Mouse (Mus musculus) spleen, adult 2 months (tissue): ENCODE data around the gene Nr5a2. TPM values are rescaled to one million over a fixed set of nuclear protein-coding genes. Genes with fewer than 3 reads are reported as not detected.

Source experiments
- DNase-seq, 2 experiments: peaks; one replicate each; pipeline versions ENCODE4 v3.0.0 to v3.0.0-alpha.2; 2012 to 2021; ENCODE audit warnings: low spot score in 2 of 2, low read depth in 1 of 2
- H3K27ac ChIP-seq: fragments of 200-500 bp; 2 replicates; pipeline ENCODE4 v1.5.1; 2012; ENCODE audit warnings: low read length, inconsistent platforms; ENCODE audit not compliant: insufficient read depth
- H3K27me3 ChIP-seq: fragments of 200-500 bp; 2 replicates; pipeline ENCODE4 v1.6.1; 2012; ENCODE audit warnings: mild to moderate bottlenecking, moderate library complexity, low read length, inconsistent platforms; ENCODE audit not compliant: control insufficient read depth, insufficient read depth
- H3K36me3 ChIP-seq: fragments of 200-500 bp; 2 replicates; pipeline ENCODE4 v1.6.1; 2012; ENCODE audit warnings: mild to moderate bottlenecking, low read length, inconsistent platforms; ENCODE audit not compliant: control insufficient read depth, insufficient read depth
- H3K4me1 ChIP-seq: fragments of 200-500 bp; 2 replicates; pipeline ENCODE4 v1.6.1; 2011; ENCODE audit warnings: inconsistent platforms; ENCODE audit not compliant: control insufficient read depth, insufficient read depth, insufficient read length
- H3K4me3 ChIP-seq: fragments of 200-500 bp; 2 replicates; pipeline ENCODE4 v1.5.1; 2011; ENCODE audit warnings: mild to moderate bottlenecking, inconsistent platforms; ENCODE audit not compliant: insufficient read depth, insufficient read length; ENCODE audit errors: extremely low read depth
- CTCF ChIP-seq: fragments of 200-500 bp; IDR thresholded peaks from 2 replicates; pipeline ENCODE4 v1.5.1; 2011; ENCODE audit warnings: mild to moderate bottlenecking, inconsistent platforms; ENCODE audit not compliant: insufficient read depth, insufficient read length, insufficient replicate concordance; ENCODE audit errors: extremely low read depth
- POLR2A ChIP-seq: fragments of 200-500 bp; IDR thresholded peaks from 2 replicates; pipeline ENCODE4 v1.6.1; 2011; ENCODE audit warnings: low read depth, low read length, inconsistent platforms
- WGBS: fragments of 180-500 bp; shearing (Covaris S2); methylation state at CpG from one replicate; pipeline ENCODE4 v1.1.7; 2018; 5-methylcytosine and 5-hydroxymethylcytosine counted together
- polyA plus RNA-seq: library from polyadenylated mRNA; depleted of rRNA; stranded (reverse); fragments of >200 nt; gene quantifications from 2 replicates; pipeline ENCODE4 v1.2.3, GENCODE M21; 2012

The Nr5a2 gene
- polyA plus RNA-seq, 1 experiment, result 0.22 TPM

DNA sequence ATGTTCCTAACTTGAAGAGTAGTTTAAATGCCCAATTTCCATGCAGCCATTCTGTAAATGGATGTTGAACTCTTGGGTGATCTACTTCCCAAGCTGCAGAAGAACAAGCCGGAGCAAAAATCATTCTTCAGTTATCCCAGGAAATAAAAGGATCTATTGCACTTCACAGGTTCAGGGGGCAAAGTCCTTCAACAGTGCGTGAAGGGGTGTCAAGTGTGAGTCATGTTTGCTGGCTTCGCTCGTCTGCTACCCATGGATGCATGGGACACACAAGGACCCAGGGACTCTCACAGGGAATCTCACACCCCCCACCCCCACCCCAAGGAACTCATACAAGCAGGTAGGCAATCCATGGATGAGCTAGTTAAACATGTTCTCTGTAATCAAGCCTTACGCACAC lies 29.2 kb downstream of the Nr5a2 start:
- no peak for TF ChIP-seq CTCF
- TF ChIP-seq POLR2A, result no peak
- H3K27me3 ChIP-seq, result no peaks in the 10 kb centered on the region
- no peaks in the 10 kb centered on the region for H3K4me1 ChIP-seq
- no peaks in the 10 kb centered on the region for H3K36me3 ChIP-seq
- DNase-seq, result no peak
- no peak overlapping the region for H3K27ac ChIP-seq
- WGBS, result 93% methylated on average over 5 of the region's 5 CpGs
- no peak overlapping the region for H3K4me3 ChIP-seq

- TF ChIP-seq CTCF (no peak), POLR2A (no peak)
- no peaks in the 10 kb centered on the region for H3K4me1 ChIP-seq
- no peak overlapping the region for H3K27ac ChIP-seq
- DNase-seq, result no peak
- H3K4me3 ChIP-seq, result no peak overlapping the region
- H3K36me3 ChIP-seq, result no peaks in the 10 kb centered on the region
- H3K27me3 ChIP-seq, result no peaks in the 10 kb centered on the region
- WGBS, result 92% methylated on average over 6 of the region's 6 CpGs
These were observed 30.5 kb downstream of the Nr5a2 start for GRCm38 (mm10) chr1:136929743-136930142.

GRCm38 (mm10) chr1:136927428-136927827 lies 32.8 kb downstream of the Nr5a2 start:
- no peaks in the 10 kb centered on the region for H3K36me3 ChIP-seq

DNA sequence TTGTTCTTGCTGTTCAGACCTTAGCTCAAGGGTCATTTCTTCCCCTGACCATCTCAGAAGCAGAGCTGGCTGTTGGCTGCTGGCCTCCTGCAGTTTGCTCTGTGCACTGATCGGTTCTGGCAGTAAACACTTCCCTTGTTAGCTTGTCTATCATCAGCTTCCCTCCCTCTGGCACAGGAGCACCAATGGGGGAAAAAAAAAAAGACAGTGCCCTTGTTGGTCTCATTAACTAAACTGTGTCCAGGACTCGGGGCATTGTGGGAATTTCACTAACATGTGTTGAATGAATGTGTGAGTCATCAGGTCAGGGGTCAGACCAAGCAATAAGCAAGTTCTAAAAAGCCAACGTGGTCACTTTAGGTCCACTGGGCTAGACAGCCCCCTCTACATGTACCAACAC lies 34.2 kb downstream of the Nr5a2 start:
- WGBS, result 30% methylated on average over 3 of the region's 3 CpGs
- TF ChIP-seq CTCF (no peak), POLR2A (no peak)
- H3K27me3 ChIP-seq, result no peaks in the 10 kb centered on the region
- H3K27ac ChIP-seq, result no peak overlapping the region
- DNase-seq, result no peak
- no peak overlapping the region for H3K4me3 ChIP-seq
- H3K36me3 ChIP-seq, result no peaks in the 10 kb centered on the region
- H3K4me1 ChIP-seq, result no peaks in the 10 kb centered on the region

More at GRCm38 (mm10) chr1:136927428-136927827, 32.8 kb downstream of the Nr5a2 start:
- Histone ChIP-seq H3K4me3 (no peak overlapping the region), H3K27ac (no peak overlapping the region), H3K4me1 (no peaks in the 10 kb centered on the region), H3K27me3 (no peaks in the 10 kb centered on the region)
- TF ChIP-seq POLR2A (no peak), CTCF (no peak)
- 68% methylated on average over 9 of the region's 9 CpGs for WGBS
- DNase-seq, result no peak

GRCm38 (mm10) chr1:136920089-136920488 lies 40.2 kb downstream of the Nr5a2 start:
- Histone ChIP-seq H3K36me3 (no peaks in the 10 kb centered on the region), H3K27me3 (no peaks in the 10 kb centered on the region), H3K27ac (no peak overlapping the region), H3K4me3 (no peak overlapping the region), H3K4me1 (no peaks in the 10 kb centered on the region)
- DNase-seq, result no peak
- 76% methylated on average over 4 of the region's 4 CpGs for WGBS
- TF ChIP-seq POLR2A (no peak), CTCF (no peak)

DNA sequence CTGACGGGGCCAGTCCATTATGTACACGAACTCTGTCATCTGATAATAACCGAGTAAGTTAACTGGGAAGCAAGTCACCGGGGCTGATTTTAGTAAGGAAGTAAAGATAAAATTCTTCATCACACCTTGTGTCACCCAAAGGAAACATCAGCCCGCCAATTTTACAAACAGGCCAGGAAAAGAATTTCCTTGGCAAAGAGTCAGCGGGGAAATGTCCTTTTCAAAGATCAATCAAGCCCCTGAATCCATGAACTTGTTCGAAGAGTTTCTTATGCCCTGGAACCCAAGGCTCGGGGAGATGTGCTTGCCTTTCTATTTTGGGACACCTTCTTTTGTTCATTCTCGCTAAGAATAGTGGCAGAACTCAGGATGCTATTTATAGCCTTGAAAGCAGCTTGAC lies 41.5 kb downstream of the Nr5a2 start:
- Histone ChIP-seq H3K36me3 (no peaks in the 10 kb centered on the region), H3K4me1 (no peaks in the 10 kb centered on the region), H3K27ac (no peak overlapping the region), H3K27me3 (no peaks in the 10 kb centered on the region; the same call in 1 of the 2 replicates), H3K4me3 (no peak overlapping the region)
- TF ChIP-seq CTCF, result no peak
- TF ChIP-seq POLR2A, result no peak
- WGBS, result 39% methylated on average over 9 of the region's 9 CpGs
- DNase-seq, result no peak

DNA sequence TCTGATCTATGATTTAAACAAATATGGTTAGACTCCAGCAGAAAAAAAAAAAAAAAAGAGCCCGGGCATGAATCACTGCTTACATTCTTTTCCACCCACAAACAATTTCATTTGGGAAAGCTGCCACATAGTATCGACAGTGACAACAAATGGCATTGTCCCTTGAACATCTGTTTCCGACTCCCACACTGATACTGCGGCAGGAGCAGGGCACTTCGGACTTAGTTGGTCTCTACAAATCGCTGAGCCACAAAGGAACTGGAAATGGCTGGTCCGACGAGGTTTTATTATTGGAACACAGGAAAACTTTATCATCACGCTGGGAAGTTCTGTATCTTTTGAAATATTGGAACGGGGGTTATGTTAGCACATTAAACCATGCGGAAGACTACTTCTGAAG lies 44.8 kb downstream of the Nr5a2 start:
- no peaks in the 10 kb centered on the region for H3K4me1 ChIP-seq
- H3K27ac ChIP-seq, result no peak overlapping the region
- H3K36me3 ChIP-seq, result no peaks in the 10 kb centered on the region
- H3K27me3 ChIP-seq, result no peaks in the 10 kb centered on the region; the same call in 1 of the 2 replicates
- H3K4me3 ChIP-seq, result no peak overlapping the region
- no peak for DNase-seq
- TF ChIP-seq POLR2A (no peak), CTCF (no peak)
- 6% methylated on average over 11 of the region's 11 CpGs for WGBS
